Mouse (Mus musculus): ENCODE results near the gene Spata13.

DNA sequence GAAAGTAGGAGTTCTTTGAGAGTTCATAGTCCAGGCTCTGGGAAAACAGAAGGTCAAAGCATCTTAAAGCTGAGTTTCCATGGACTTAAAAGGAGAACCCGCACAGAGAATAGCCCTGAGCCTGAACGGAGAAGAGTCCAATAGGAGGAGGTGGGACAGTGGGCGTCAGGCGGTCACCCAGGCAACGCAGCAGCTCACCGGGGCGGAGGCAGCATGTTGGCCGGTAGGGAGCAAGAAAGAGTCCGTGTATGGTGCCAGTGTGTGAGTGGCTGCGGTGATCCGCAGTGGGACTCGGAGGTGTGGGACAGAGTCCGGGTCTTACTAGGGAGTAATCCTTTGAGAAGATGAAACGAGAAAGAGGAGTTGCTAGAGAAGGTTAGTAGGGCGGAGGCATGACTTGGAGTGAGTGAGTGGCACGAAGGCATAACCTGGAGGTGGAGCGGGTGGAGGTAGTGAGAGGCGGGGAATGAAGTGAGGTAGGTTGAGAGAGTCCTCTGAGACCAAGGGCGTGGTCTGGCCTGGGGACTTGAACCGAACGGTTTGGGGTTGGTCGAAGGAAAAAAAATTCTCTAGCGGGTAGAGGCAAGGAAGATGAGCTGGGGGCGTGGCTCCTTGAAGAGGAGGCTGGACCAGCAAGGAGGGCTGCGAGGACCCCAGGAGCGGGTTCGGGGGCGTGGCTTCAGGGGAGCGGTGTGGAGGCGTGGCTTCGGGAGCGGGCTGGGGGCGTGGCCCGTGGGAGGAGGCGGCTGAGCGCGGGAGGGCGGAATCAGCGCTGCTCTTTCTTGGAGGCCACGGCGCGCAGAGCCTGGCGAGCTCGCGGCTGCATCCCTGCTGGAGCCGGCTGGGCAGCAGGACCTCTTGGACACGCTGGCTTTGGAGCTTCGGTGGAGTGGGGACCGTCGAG is at the start of gene Spata13:
- TF ChIP-seq CTCF (IDR thresholded peaks at IDR 0.05; ENCODE audit: low read depth, low read length) (no peak), POLR2AphosphoS5 (IDR thresholded peaks at IDR 0.05; ENCODE audit: insufficient replicate concordance, low read depth, low read length) (no peak)
